In the genomic region with DNA sequence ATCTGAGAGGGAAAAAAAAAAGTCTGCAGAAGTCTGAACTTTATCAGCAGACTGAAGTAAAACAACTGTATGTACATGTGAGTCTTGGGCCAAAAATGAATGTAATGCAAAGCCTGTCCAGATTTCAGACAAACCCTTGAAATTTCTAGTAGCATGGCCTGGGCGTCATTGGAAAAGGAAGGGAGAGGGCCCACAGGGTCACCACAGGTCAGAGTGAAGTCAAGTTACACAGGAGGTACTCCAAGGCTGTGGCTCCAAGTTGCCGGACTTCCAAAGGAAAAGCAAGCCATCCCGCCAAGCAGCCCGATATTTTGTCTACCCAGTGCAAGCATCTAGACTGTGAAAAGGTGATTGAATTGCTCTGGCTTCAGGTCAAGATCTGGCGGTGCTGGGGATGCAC, we compare ENCODE assay signal across 26 mouse cellular contexts.
DNase-seq lines count a peak whose midpoint lies in the region; ATAC-seq lines count a peak whose summit lies in the region.
"Had no signal": no experiment of that assay in that cellular context is flagged by ENCODE, and none has a peak within 500 bp of the region (broad histone marks: within the 10 kb centered on the region; RNA-seq: fewer than 3 reads in every experiment).

No protein-coding gene starts in this region.

- no peak overlapping the region for H3K4me2 ChIP-seq in heart, embryonic 16.5 days (ENCODE audit: low read depth, low read length)
- H3K4me2 ChIP-seq in intestine, embryonic 15.5 days (replicated peaks), result no peak overlapping the region
- H3K4me2 ChIP-seq: embryonic facial prominence, embryonic 13.5 days; forebrain, embryonic 12.5 days; hindbrain, embryonic 15.5 days; liver, embryonic 13.5 days; midbrain, embryonic 15.5 days; neural tube, embryonic 12.5 days had no signal

- no peaks in the 10 kb centered on the region for H3K27me3 ChIP-seq in heart, embryonic 10.5 days (ENCODE audit: insufficient read depth, poor library complexity, severe bottlenecking)
- no peaks in the 10 kb centered on the region for H3K27me3 ChIP-seq in heart, embryonic 16.5 days (ENCODE audit: control insufficient read depth, insufficient read depth, low read length)
- H3K27me3 ChIP-seq in intestine, embryonic 15.5 days (replicated peaks), result no peaks in the 10 kb centered on the region
- H3K27me3 ChIP-seq: embryonic facial prominence, embryonic 13.5 days; forebrain, embryonic 12.5 days; hindbrain, embryonic 15.5 days; liver, embryonic 13.5 days; midbrain, embryonic 15.5 days; neural tube, embryonic 12.5 days had no signal

- 76% methylated on average over 5 of the region's 5 CpGs for WGBS in heart, embryonic 10.5 days
- 55% methylated on average over 5 of the region's 5 CpGs for WGBS in heart, embryonic 16.5 days
- 56% methylated on average over 5 of the region's 5 CpGs for WGBS in intestine, embryonic 15.5 days

- no peak for DNase-seq in heart, embryonic 10.5 days (ENCODE audit: low spot score)
- no peak for DNase-seq in heart, postnatal 4 days
- no peak for DNase-seq in heart, postnatal 25 days (ENCODE audit: low spot score)
- DNase-seq in kidney, postnatal 14 days, result peak; percentile 5
- DNase-seq in kidney, adult 9 months, result no peak
- DNase-seq: adrenal gland, postnatal 10 days; cerebellum, adult 2 months; cerebellum, postnatal 36 days; embryo, embryonic 11 days; gastrocnemius, postnatal 25 days; heart, postnatal 14 days; liver, embryonic 13.5 days; lung, adult 2 months; right cerebral cortex, postnatal 14 days; thymus, postnatal 25 days had no signal

- no peak overlapping the region for H3K9ac ChIP-seq in heart, embryonic 16.5 days (ENCODE audit: low read length)
- H3K9ac ChIP-seq in intestine, embryonic 15.5 days, result no peak overlapping the region
- H3K9ac ChIP-seq: embryonic facial prominence, embryonic 13.5 days; forebrain, embryonic 12.5 days; hindbrain, embryonic 15.5 days; liver, embryonic 13.5 days; midbrain, embryonic 15.5 days; neural tube, embryonic 12.5 days had no signal

- peak overlapping the region; percentile 86 for H3K27ac ChIP-seq in heart, embryonic 10.5 days
- H3K27ac ChIP-seq in heart, embryonic 16.5 days (ENCODE audit: low read length), result peak overlapping the region; percentile 35; the same call in 1 of the 2 replicates
- 0 out of 2 replicates have a peak overlapping the region, but pooled peaks have one; percentile 9 for H3K27ac ChIP-seq in intestine, embryonic 15.5 days
- H3K27ac ChIP-seq: embryonic facial prominence, embryonic 13.5 days; forebrain, embryonic 12.5 days; hindbrain, embryonic 15.5 days; kidney, postnatal 0 days; macrophage; midbrain, embryonic 15.5 days; neural tube, embryonic 12.5 days had no signal

- H3K36me3 ChIP-seq in heart, embryonic 10.5 days, result no peaks in the 10 kb centered on the region
- H3K36me3 ChIP-seq in heart, embryonic 16.5 days (ENCODE audit: control insufficient read depth, insufficient read depth), result no peaks in the 10 kb centered on the region
- no peaks in the 10 kb centered on the region for H3K36me3 ChIP-seq in intestine, embryonic 15.5 days
- H3K36me3 ChIP-seq: embryonic facial prominence, embryonic 13.5 days; forebrain, embryonic 12.5 days; hindbrain, embryonic 15.5 days; liver, embryonic 13.5 days; midbrain, embryonic 15.5 days; neural tube, embryonic 12.5 days had no signal

- no peak for ATAC-seq in heart, embryonic 16.5 days (replicated peaks; ENCODE audit: extremely low read depth, insufficient read depth, low FRiP score)
- no peak for ATAC-seq in intestine, embryonic 15.5 days
- no peak for ATAC-seq in cerebellum, adult (ENCODE audit: insufficient number of reproducible peaks, low FRiP score, low TSS enrichment)
- ATAC-seq: midbrain, embryonic 15.5 days had no signal

- no peaks in the 10 kb centered on the region for H3K9me3 ChIP-seq in heart, embryonic 10.5 days
- no peaks in the 10 kb centered on the region for H3K9me3 ChIP-seq in heart, embryonic 16.5 days (replicated peaks; ENCODE audit: control insufficient read depth, low read length)
- no peaks in the 10 kb centered on the region for H3K9me3 ChIP-seq in intestine, embryonic 15.5 days
- H3K9me3 ChIP-seq: embryonic facial prominence, embryonic 13.5 days; forebrain, embryonic 12.5 days; hindbrain, embryonic 15.5 days; liver, embryonic 13.5 days; midbrain, embryonic 15.5 days; neural tube, embryonic 12.5 days had no signal

- intact Hi-C loops in heart, postnatal 25 days (cut with DNase I), result no loop called here

- H3K4me1 ChIP-seq in heart, embryonic 10.5 days, result peaks cover 63% of the 10 kb centered on the region
- peaks cover 41% of the 10 kb centered on the region for H3K4me1 ChIP-seq in heart, embryonic 16.5 days (ENCODE audit: control insufficient read depth, insufficient read depth, low read length)
- peaks cover 4% of the 10 kb centered on the region; the same call in 1 of the 2 replicates for H3K4me1 ChIP-seq in intestine, embryonic 15.5 days (replicated peaks)
- H3K4me1 ChIP-seq: embryonic facial prominence, embryonic 13.5 days; forebrain, embryonic 12.5 days; hindbrain, embryonic 15.5 days; midbrain, embryonic 15.5 days; neural tube, embryonic 12.5 days had no signal

- no peak overlapping the region for H3K4me3 ChIP-seq in heart, embryonic 10.5 days
- H3K4me3 ChIP-seq in heart, embryonic 16.5 days (ENCODE audit: low read length), result no peak overlapping the region
- no peak overlapping the region for H3K4me3 ChIP-seq in intestine, embryonic 15.5 days (replicated peaks)
- H3K4me3 ChIP-seq: embryonic facial prominence, embryonic 13.5 days; erythroblast, embryonic 14.5 days; forebrain, embryonic 12.5 days; hindbrain, embryonic 15.5 days; liver, embryonic 13.5 days; midbrain, embryonic 15.5 days; neural tube, embryonic 12.5 days had no signal

Comparison
In these comparisons a context has a peak if more than half of its experiments do, and no peak if none do; other contexts are left out.
1. H3K27ac ChIP-seq: peak in every context shown above with its lines; median percentile 86 in heart, embryonic 10.5 days; 35 in heart, embryonic 16.5 days; 9 in intestine, embryonic 15.5 days.